Mouse (Mus musculus): ENCODE measurements at regions not wholly inside any gene's neighbourhood (a gene's known extent, or its start where the extent isn't known, plus 50 kb on each side); places are given as distances from the start of the nearest gene placed in this dataset.
"Not testable (repeated sequence)": the region's sequence is repeated elsewhere in the genome, so short reads cannot be mapped to it uniquely, and the experiment has no call there.

DNA sequence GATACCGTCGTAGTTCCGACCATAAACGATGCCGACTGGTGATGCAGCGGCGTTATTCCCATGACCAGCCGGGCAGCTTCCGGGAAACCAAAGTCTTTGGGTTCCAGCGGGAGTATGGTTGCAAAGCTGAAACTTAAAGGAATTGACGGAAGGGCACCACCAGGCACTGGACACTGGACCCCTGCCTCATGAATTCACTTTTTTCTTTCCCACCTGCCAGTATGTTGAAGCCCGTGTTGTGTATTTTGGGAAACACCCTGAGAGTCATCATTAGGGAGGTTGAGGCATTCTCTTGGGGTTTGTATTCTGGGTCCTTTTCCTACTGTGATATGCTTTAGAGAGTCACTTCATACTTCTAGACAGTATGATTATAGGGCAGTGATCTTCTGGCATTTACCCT lies 197.9 kb downstream of the Samd9l start:
- DNase-seq (ENCODE audit: low spot score) = not testable (repeated sequence)

- DNase-seq (ENCODE audit: low spot score) = no peak
These were observed 198.3 kb downstream of the Samd9l start for GRCm38 (mm10) chr6:3201107-3201506.

DNA sequence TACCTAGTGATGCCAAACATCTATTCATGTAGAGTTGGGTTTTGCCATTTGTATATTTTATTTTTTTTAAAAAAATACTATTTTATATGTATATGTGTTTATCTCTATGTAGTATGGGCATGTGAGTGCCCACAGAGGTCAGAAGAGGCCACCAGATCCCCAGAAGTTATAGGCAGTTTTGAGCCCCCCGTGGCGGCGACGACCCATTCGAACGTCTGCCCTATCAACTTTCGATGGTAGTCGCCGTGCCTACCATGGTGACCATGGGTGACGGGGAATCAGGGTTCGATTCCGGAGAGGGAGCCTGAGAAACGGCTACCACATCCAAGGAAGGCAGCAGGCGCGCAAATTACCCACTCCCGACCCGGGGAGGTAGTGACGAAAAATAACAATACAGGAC lies 198.8 kb downstream of the Samd9l start:
- DNase-seq (ENCODE audit: low spot score) = peak; percentile 99

- DNase-seq (ENCODE audit: low spot score) = not testable (repeated sequence)
These were observed 206.9 kb downstream of the Samd9l start for GRCm38 (mm10) chr6:3192424-3192820.

- not testable (repeated sequence) for DNase-seq (ENCODE audit: low spot score)
These were observed 207.5 kb downstream of the Samd9l start for GRCm38 (mm10) chr6:3191695-3192423.

DNA sequence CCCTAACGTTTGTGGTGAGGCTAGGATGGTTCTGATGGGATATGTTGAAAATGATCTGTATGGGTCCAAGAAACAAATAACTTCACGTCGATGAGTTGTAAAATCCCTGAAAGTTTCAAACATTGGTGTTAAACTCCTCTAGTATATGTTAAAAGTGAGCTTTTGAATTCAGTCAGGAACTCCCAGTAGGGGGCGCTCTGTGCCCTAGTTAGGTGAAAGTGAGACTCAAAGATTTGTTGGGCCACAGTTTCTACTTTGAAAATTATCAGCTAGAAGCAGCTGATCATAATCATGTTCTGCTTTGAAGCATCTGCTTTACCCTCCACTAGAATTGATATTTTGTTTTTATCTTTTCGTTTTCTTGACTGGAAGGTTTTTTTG lies 215.6 kb downstream of the Samd9l start:
- peak; percentile 88 for DNase-seq (ENCODE audit: low spot score)

GRCm38 (mm10) chr6:3182889-3183818 lies 216.2 kb downstream of the Samd9l start:
- peak; percentile 85 for DNase-seq (ENCODE audit: low spot score)

DNA sequence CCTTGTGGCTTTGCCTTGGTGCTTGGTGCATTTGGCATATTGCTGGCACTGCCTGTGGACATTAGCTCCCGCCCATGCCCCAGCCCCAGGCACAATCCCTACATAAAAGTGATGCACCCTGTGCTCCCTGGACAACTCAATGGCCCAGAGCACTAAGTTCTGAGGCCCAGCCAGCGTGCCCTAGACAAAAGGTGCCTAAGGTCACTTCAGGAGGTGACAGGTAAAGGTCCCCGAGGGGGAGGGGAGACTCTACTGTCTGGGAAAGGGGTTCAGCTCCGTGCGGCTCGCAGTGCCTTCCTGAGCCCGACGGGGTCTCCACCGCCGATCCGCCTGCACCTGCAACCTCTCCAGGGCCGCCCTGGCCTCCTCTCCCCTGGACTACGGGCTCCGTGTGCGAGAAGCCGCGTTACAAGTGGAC lies 216.9 kb downstream of the Samd9l start:
- DNase-seq (ENCODE audit: low spot score) = peak; percentile 65

GRCm38 (mm10) chr6:3179603-3180348 lies 219.6 kb downstream of the Samd9l start:
- not testable (repeated sequence) for DNase-seq (ENCODE audit: low spot score)

- DNase-seq (ENCODE audit: low spot score) = not testable (repeated sequence)
These were observed 229.9 kb downstream of the Samd9l start for GRCm38 (mm10) chr6:3169479-3169878.

DNA sequence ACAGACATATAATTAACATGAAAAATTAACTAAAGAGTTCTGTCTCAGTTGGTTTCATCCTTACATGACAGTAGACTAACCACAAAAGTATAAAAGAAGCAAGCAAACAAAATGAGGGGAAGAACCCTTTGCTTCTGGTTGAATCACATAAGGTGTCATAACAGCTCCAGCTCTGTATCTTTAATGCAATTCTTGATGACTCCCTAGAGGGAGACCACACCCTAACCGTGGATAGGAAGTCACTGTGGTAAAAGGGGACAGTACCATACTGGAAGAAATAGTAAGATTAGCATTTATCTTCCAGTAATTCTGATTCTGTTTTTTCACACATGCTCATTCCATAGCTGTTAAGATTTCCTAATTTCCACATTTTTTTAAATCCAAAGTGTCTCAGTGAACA lies 233.2 kb downstream of the Samd9l start:
- not testable (repeated sequence) for DNase-seq (ENCODE audit: low spot score)

DNA sequence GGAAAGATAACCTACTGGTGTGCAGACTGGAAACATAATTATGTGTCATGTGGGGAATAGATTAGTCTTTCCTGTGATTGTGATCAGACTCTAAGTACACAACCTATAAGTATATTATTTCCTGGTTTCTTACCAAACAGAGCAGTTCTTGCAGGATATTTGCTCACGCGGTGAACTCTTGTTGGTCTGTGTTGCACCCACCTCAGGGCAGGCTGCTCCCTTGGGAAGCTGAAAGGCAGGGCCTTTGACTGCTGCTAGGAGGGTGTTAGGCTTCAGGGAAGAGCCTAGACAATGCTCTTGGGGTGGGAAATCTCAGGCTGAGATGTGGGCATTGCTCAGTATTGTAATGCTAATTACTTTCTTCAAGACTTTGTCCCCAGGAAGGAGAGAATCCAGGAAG lies 247.5 kb downstream of the Samd9l start:
- DNase-seq (ENCODE audit: low spot score) = not testable (repeated sequence)

GRCm38 (mm10) chr6:3137823-3138222 lies 261.5 kb downstream of the Samd9l start:
- peak; percentile 55 for DNase-seq (ENCODE audit: low spot score)

- DNase-seq (ENCODE audit: low spot score) = peak; percentile 52
These were observed 265.6 kb downstream of the Samd9l start for GRCm38 (mm10) chr6:3133763-3134162.

DNA sequence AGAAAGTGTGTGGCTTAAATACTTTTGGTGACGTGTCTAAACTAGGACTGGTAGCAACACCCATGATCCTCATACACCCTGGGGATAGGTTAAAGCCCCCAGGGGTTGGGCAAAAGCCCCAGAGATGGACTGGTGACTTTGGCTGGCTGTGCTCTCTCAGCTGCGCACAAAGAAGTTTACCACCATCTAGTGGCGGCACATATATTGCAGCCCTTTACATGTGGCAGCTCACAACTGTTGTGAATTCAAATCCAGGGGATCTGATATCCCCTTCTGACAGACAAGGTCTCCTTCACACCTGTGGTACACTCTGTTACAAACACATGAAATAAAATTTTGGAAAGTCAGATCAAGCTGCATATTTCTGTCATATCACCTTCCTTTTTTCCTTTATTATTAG lies 283.1 kb downstream of the Samd9l start:
- not testable (repeated sequence) for DNase-seq (ENCODE audit: low spot score)

All from testis, postnatal 10 days (tissue).